Comparison of ENCODE assay signal across 24 mouse cellular contexts in genomic region chr1:191891912-191892311, GRCm38 (mm10). TPM values are rescaled to one million over a fixed set of nuclear protein-coding genes. Genes with fewer than 3 reads are reported as not detected.
A peak's percentile ranks its signal among the peaks of the same experiment; 100 is the strongest.
DNase-seq lines count a peak whose midpoint lies in the region; ATAC-seq lines count a peak whose summit lies in the region.
"Had no signal": no experiment of that assay in that cellular context is flagged by ENCODE, and none has a peak within 500 bp of the region (broad histone marks: within the 10 kb centered on the region; RNA-seq: fewer than 3 reads in every experiment).

No protein-coding gene starts in this region.

- no peak overlapping the region for H3K4me2 ChIP-seq in kidney, embryonic 14.5 days (replicated peaks; ENCODE audit: low read depth, low read length)
- H3K4me2 ChIP-seq in kidney, embryonic 16.5 days (replicated peaks; ENCODE audit: low read depth, low read length), result no peak overlapping the region
- H3K4me2 ChIP-seq in intestine, embryonic 16.5 days (ENCODE audit: low read depth, low read length), result no peak overlapping the region
- H3K4me2 ChIP-seq: forebrain, embryonic 13.5 days; heart, embryonic 13.5 days had no signal

- H3K9me3 ChIP-seq in kidney, embryonic 14.5 days (ENCODE audit: control insufficient read depth, low read length), result no peaks in the 10 kb centered on the region
- no peaks in the 10 kb centered on the region for H3K9me3 ChIP-seq in kidney, embryonic 16.5 days (ENCODE audit: low read length)
- no peaks in the 10 kb centered on the region for H3K9me3 ChIP-seq in intestine, embryonic 16.5 days (ENCODE audit: control insufficient read depth, low read length)
- H3K9me3 ChIP-seq: forebrain, embryonic 10.5 days; forebrain, embryonic 13.5 days; heart, embryonic 10.5 days; heart, embryonic 13.5 days had no signal

- no peak overlapping the region for H3K27ac ChIP-seq in kidney, embryonic 14.5 days (ENCODE audit: low read depth, low read length)
- no peak overlapping the region for H3K27ac ChIP-seq in kidney, embryonic 16.5 days (ENCODE audit: low read length)
- no peak overlapping the region for H3K27ac ChIP-seq in intestine, embryonic 16.5 days (ENCODE audit: low read length)
- H3K27ac ChIP-seq: forebrain, embryonic 10.5 days; forebrain, embryonic 13.5 days; heart, adult 2 months; heart, embryonic 10.5 days; heart, embryonic 13.5 days had no signal

- 0 out of 2 replicates have a peak, but pooled peaks cover 3% of the 10 kb centered on the region for H3K4me1 ChIP-seq in kidney, embryonic 14.5 days (ENCODE audit: control insufficient read depth, insufficient read depth, low read length)
- 0 out of 2 replicates have a peak, but pooled peaks cover 3% of the 10 kb centered on the region for H3K4me1 ChIP-seq in kidney, embryonic 16.5 days (ENCODE audit: insufficient read depth, low read length)
- H3K4me1 ChIP-seq in intestine, embryonic 16.5 days (ENCODE audit: control insufficient read depth, insufficient read depth, low read length), result peaks cover 10% of the 10 kb centered on the region; the same call in 1 of the 2 replicates
- H3K4me1 ChIP-seq: forebrain, embryonic 13.5 days had no signal

- 71% methylated on average over 6 of the region's 6 CpGs for WGBS in kidney, embryonic 14.5 days
- WGBS in kidney, embryonic 16.5 days, result 69% methylated on average over 6 of the region's 6 CpGs
- 63% methylated on average over 6 of the region's 6 CpGs for WGBS in intestine, embryonic 16.5 days

- no peak overlapping the region for H3K9ac ChIP-seq in kidney, embryonic 14.5 days (ENCODE audit: low read depth, low read length)
- no peak overlapping the region for H3K9ac ChIP-seq in kidney, embryonic 16.5 days (replicated peaks; ENCODE audit: low read length)
- no peak overlapping the region for H3K9ac ChIP-seq in intestine, embryonic 16.5 days (ENCODE audit: low read depth, low read length)
- H3K9ac ChIP-seq: forebrain, embryonic 13.5 days; heart, embryonic 13.5 days had no signal

- DNase-seq in kidney, adult 8-10 months, result peak; percentile 53 to 59
- peak; percentile 48 to 67 for DNase-seq in kidney, postnatal 25 days
- peak; percentile 61 to 71 for DNase-seq in kidney, postnatal 36 days
- DNase-seq in adrenal gland, adult (ENCODE audit: inconsistent age in 2 of 2, low spot score in 1 of 2), result no peak
- no peak for DNase-seq in cerebellum, adult 18-20 months
- DNase-seq: adrenal gland, adult 8-10 months; adrenal gland, postnatal 25 days; cerebellum, adult 11-12 months; cerebellum, adult 9-10 months; cerebellum, postnatal 14 days; gastrocnemius, postnatal 10 days; gastrocnemius, postnatal 36 days; heart, adult 2 months; heart, postnatal 14 days; heart, postnatal 4 days had no signal

- H3K27me3 ChIP-seq in kidney, embryonic 14.5 days (ENCODE audit: control insufficient read depth, insufficient read depth, low read length), result no peaks in the 10 kb centered on the region
- H3K27me3 ChIP-seq in kidney, embryonic 16.5 days (ENCODE audit: insufficient read depth, low read length), result no peaks in the 10 kb centered on the region
- no peaks in the 10 kb centered on the region for H3K27me3 ChIP-seq in intestine, embryonic 16.5 days (replicated peaks; ENCODE audit: control insufficient read depth, insufficient read depth, low read length)
- H3K27me3 ChIP-seq: forebrain, embryonic 13.5 days had no signal

- ATAC-seq in kidney, embryonic 14.5 days (ENCODE audit: low FRiP score, low TSS enrichment), result no peak
- no peak for ATAC-seq in kidney, embryonic 16.5 days (ENCODE audit: low FRiP score, low TSS enrichment)
- ATAC-seq in intestine, embryonic 16.5 days, result peak; percentile 67
- ATAC-seq: CD4-positive, CD25-positive, alpha-beta regulatory T cell, adult 4 months; forebrain, embryonic 13.5 days; forebrain, embryonic 16.5 days had no signal

- no peaks in the 10 kb centered on the region for H3K36me3 ChIP-seq in kidney, embryonic 14.5 days (ENCODE audit: control insufficient read depth, insufficient read depth, low read length)
- no peaks in the 10 kb centered on the region for H3K36me3 ChIP-seq in kidney, embryonic 16.5 days (ENCODE audit: insufficient read depth, low read length)
- no peaks in the 10 kb centered on the region for H3K36me3 ChIP-seq in intestine, embryonic 16.5 days (ENCODE audit: control insufficient read depth, insufficient read depth, low read length)
- H3K36me3 ChIP-seq: forebrain, embryonic 10.5 days; heart, embryonic 10.5 days; heart, embryonic 13.5 days had no signal

- no peak overlapping the region for H3K4me3 ChIP-seq in kidney, embryonic 14.5 days (ENCODE audit: low read length)
- H3K4me3 ChIP-seq in kidney, embryonic 16.5 days (ENCODE audit: low read length), result no peak overlapping the region
- no peak overlapping the region for H3K4me3 ChIP-seq in intestine, embryonic 16.5 days (ENCODE audit: low read length)
- H3K4me3 ChIP-seq: forebrain, embryonic 10.5 days; forebrain, embryonic 13.5 days; heart, adult 2 months; heart, embryonic 10.5 days; heart, embryonic 13.5 days had no signal

RNA-seq across cellular contexts. Expression of gene Slc30a1, which starts 14.7 kb away (rescaled TPM):
- 2.0 and 2.4 TPM in 2 replicates for polyA plus RNA-seq in kidney, embryonic 14.5 days (2014; fragmentation: Nextera tagmentation; extraction: Ambion mirVana)
- 1.6 and 2.0 TPM in 2 replicates for polyA plus RNA-seq in kidney, embryonic 16.5 days (2015; fragmentation: Nextera tagmentation; extraction: Ambion mirVana)
- polyA plus RNA-seq in intestine, embryonic 16.5 days (2015; fragmentation: Nextera tagmentation; extraction: Ambion mirVana), result 1.8 TPM in 2 replicates

Comparison
In these comparisons a context has a peak if more than half of its experiments do, and no peak if none do; other contexts are left out.
1. DNase-seq: peak in kidney, adult 8-10 months (2 of 2), kidney, postnatal 25 days (2 of 2) and kidney, postnatal 36 days (2 of 2); none in adrenal gland, adult (0 of 2) and cerebellum, adult 18-20 months (0 of 2).